Comparison of ENCODE assay signal across 9 mouse cellular contexts in genomic region chr15:77068439-77068861, GRCm38 (mm10). TPM values are rescaled to one million over a fixed set of nuclear protein-coding genes. Genes with fewer than 3 reads are reported as not detected.
DNase-seq lines count a peak whose midpoint lies in the region; ATAC-seq and TF ChIP-seq lines count a peak whose summit lies in the region.
"Had no signal": no experiment of that assay in that cellular context is flagged by ENCODE, and none has a peak within 500 bp of the region (broad histone marks: within the 10 kb centered on the region; RNA-seq: fewer than 3 reads in every experiment).

No protein-coding gene starts in this region.

- DNase-seq in midbrain, postnatal 0 days (ENCODE audit: low spot score) = peak; percentile 42
- DNase-seq in heart, adult 8-10 months (ENCODE audit: low spot score) = peak; percentile 38
- peak; percentile 64 for DNase-seq in telencephalon, adult 2 months (ENCODE audit: low read depth, low spot score)
- no peak for DNase-seq in cerebellum, adult 11 months

- no peak overlapping the region for H3K4me3 ChIP-seq in hindbrain, embryonic 13.5 days
- H3K4me3 ChIP-seq in hindbrain, embryonic 16.5 days (ENCODE audit: low read length) = no peak overlapping the region
- H3K4me3 ChIP-seq in midbrain, postnatal 0 days (ENCODE audit: low read depth, low read length) = no peak overlapping the region
- H3K4me3 ChIP-seq in midbrain, embryonic 15.5 days = no peak overlapping the region
- H3K4me3 ChIP-seq in forebrain, embryonic 12.5 days (replicated peaks) = no peak overlapping the region
- H3K4me3 ChIP-seq: midbrain, embryonic 12.5 days had no signal

- no peak for ATAC-seq in hindbrain, embryonic 13.5 days (ENCODE audit: low FRiP score)
- no peak for ATAC-seq in hindbrain, embryonic 16.5 days
- no peak for ATAC-seq in midbrain, postnatal 0 days (ENCODE audit: low FRiP score)
- no peak for ATAC-seq in midbrain, embryonic 15.5 days (replicated peaks)
- no peak for ATAC-seq in forebrain, embryonic 12.5 days (ENCODE audit: low FRiP score)

- 53% methylated on average over 3 of the region's 3 CpGs for WGBS in hindbrain, embryonic 13.5 days
- 57% methylated on average over 3 of the region's 3 CpGs for WGBS in hindbrain, embryonic 16.5 days
- 60% methylated on average over 3 of the region's 3 CpGs for WGBS in midbrain, postnatal 0 days
- WGBS in midbrain, embryonic 15.5 days = 74% methylated on average over 3 of the region's 3 CpGs
- 65% methylated on average over 3 of the region's 3 CpGs for whole genome bisulfite sequencing in forebrain, embryonic 12.5 days

- no peaks in the 10 kb centered on the region for H3K27me3 ChIP-seq in hindbrain, embryonic 13.5 days
- no peaks in the 10 kb centered on the region for H3K27me3 ChIP-seq in hindbrain, embryonic 16.5 days (replicated peaks; ENCODE audit: control insufficient read depth, insufficient read depth, low read length)
- H3K27me3 ChIP-seq in midbrain, postnatal 0 days (ENCODE audit: insufficient read depth, low read length) = no peaks in the 10 kb centered on the region
- no peaks in the 10 kb centered on the region for H3K27me3 ChIP-seq in midbrain, embryonic 15.5 days (replicated peaks)
- H3K27me3 ChIP-seq in forebrain, embryonic 12.5 days = no peaks in the 10 kb centered on the region
- H3K27me3 ChIP-seq: midbrain, embryonic 12.5 days had no signal

- H3K9ac ChIP-seq in hindbrain, embryonic 13.5 days = no peak overlapping the region
- no peak overlapping the region for H3K9ac ChIP-seq in hindbrain, embryonic 16.5 days (ENCODE audit: low read depth, low read length)
- no peak overlapping the region for H3K9ac ChIP-seq in midbrain, postnatal 0 days (replicated peaks; ENCODE audit: low read length, poor library complexity, severe bottlenecking)
- no peak overlapping the region for H3K9ac ChIP-seq in midbrain, embryonic 15.5 days
- H3K9ac ChIP-seq in forebrain, embryonic 12.5 days = no peak overlapping the region
- H3K9ac ChIP-seq: midbrain, embryonic 12.5 days had no signal

- peak; percentile 36 for TF ChIP-seq CTCF in midbrain, postnatal 0 days (IDR thresholded peaks at IDR 0.05)

- no peaks in the 10 kb centered on the region for H3K9me3 ChIP-seq in hindbrain, embryonic 13.5 days
- H3K9me3 ChIP-seq in hindbrain, embryonic 16.5 days (ENCODE audit: control insufficient read depth, low read length) = no peaks in the 10 kb centered on the region
- H3K9me3 ChIP-seq in midbrain, postnatal 0 days (ENCODE audit: low read length) = no peaks in the 10 kb centered on the region
- H3K9me3 ChIP-seq in midbrain, embryonic 15.5 days = no peaks in the 10 kb centered on the region
- H3K9me3 ChIP-seq in forebrain, embryonic 12.5 days = no peaks in the 10 kb centered on the region
- H3K9me3 ChIP-seq: midbrain, embryonic 12.5 days had no signal

- no peaks in the 10 kb centered on the region for H3K36me3 ChIP-seq in hindbrain, embryonic 13.5 days
- H3K36me3 ChIP-seq in hindbrain, embryonic 16.5 days (ENCODE audit: control insufficient read depth, insufficient read depth, low read length) = no peaks in the 10 kb centered on the region
- no peaks in the 10 kb centered on the region for H3K36me3 ChIP-seq in midbrain, postnatal 0 days (ENCODE audit: insufficient read depth, low read length)
- H3K36me3 ChIP-seq in midbrain, embryonic 15.5 days (replicated peaks) = no peaks in the 10 kb centered on the region
- H3K36me3 ChIP-seq in forebrain, embryonic 12.5 days (replicated peaks) = no peaks in the 10 kb centered on the region
- H3K36me3 ChIP-seq: midbrain, embryonic 12.5 days had no signal

- H3K4me1 ChIP-seq in hindbrain, embryonic 13.5 days (replicated peaks) = peaks cover 16% of the 10 kb centered on the region
- H3K4me1 ChIP-seq in hindbrain, embryonic 16.5 days (ENCODE audit: control insufficient read depth, insufficient read depth, low read depth, low read length) = peaks cover 12% of the 10 kb centered on the region
- peaks cover 2% of the 10 kb centered on the region; the same call in 1 of the 2 replicates for H3K4me1 ChIP-seq in midbrain, postnatal 0 days (ENCODE audit: insufficient read depth, low read length)
- H3K4me1 ChIP-seq in midbrain, embryonic 15.5 days = peaks cover 11% of the 10 kb centered on the region
- peaks cover 9% of the 10 kb centered on the region; the same call in 1 of the 2 replicates for H3K4me1 ChIP-seq in forebrain, embryonic 12.5 days

- peak overlapping the region; percentile 19 for H3K27ac ChIP-seq in hindbrain, embryonic 13.5 days
- no peak overlapping the region for H3K27ac ChIP-seq in hindbrain, embryonic 16.5 days (ENCODE audit: low read depth, low read length)
- H3K27ac ChIP-seq in midbrain, postnatal 0 days (ENCODE audit: low read depth, low read length) = no peak overlapping the region
- no peak overlapping the region for H3K27ac ChIP-seq in midbrain, embryonic 15.5 days
- no peak overlapping the region for H3K27ac ChIP-seq in forebrain, embryonic 12.5 days
- H3K27ac ChIP-seq: midbrain, embryonic 12.5 days had no signal

- H3K4me2 ChIP-seq in hindbrain, embryonic 13.5 days = no peak overlapping the region
- no peak overlapping the region for H3K4me2 ChIP-seq in hindbrain, embryonic 16.5 days (ENCODE audit: low read length)
- no peak overlapping the region for H3K4me2 ChIP-seq in midbrain, postnatal 0 days (ENCODE audit: low read depth, low read length, poor library complexity, severe bottlenecking)
- H3K4me2 ChIP-seq in midbrain, embryonic 15.5 days = no peak overlapping the region
- H3K4me2 ChIP-seq in forebrain, embryonic 12.5 days = no peak overlapping the region
- H3K4me2 ChIP-seq: midbrain, embryonic 12.5 days had no signal

RNA-seq across cellular contexts. Expression of gene Mb, which starts 18.0 kb away (rescaled TPM):
- polyA plus RNA-seq in hindbrain, embryonic 13.5 days (2015; fragmentation: Nextera tagmentation; extraction: Ambion mirVana) = 0.44 and 0.62 TPM in 2 replicates
- polyA plus RNA-seq in hindbrain, embryonic 16.5 days (2015; fragmentation: Nextera tagmentation; extraction: Ambion mirVana) = 0.71 and 0.81 TPM in 2 replicates
- 0.66 TPM in 1 of 2 replicates, not detected in the other for total RNA-seq in midbrain, postnatal 0 days (2014; rRNA removed)
- polyA plus RNA-seq in midbrain, postnatal 0 days (2015; fragmentation: Nextera tagmentation; extraction: Ambion mirVana) = 0.53 and 0.69 TPM in 2 replicates
- 0.66 TPM in 2 replicates for polyA plus RNA-seq in midbrain, embryonic 15.5 days (2015; fragmentation: Nextera tagmentation; extraction: Ambion mirVana)
- total RNA-seq in heart, adult 8-10 months (2022) = over 10,000 TPM; 20,391 to 21,800 (median 21,272) TPM
- not detected in 2 replicates for polyA plus RNA-seq in forebrain, embryonic 12.5 days (2016; fragmentation: Nextera tagmentation; extraction: Ambion mirVana)
- polyA plus RNA-seq: midbrain, embryonic 12.5 days had no signal

RNA-seq across cellular contexts. Expression of gene Apol6, which starts 23.9 kb away (rescaled TPM):
- polyA plus RNA-seq in hindbrain, embryonic 13.5 days (2015; fragmentation: Nextera tagmentation; extraction: Ambion mirVana) = not detected in 2 replicates
- not detected in 2 replicates for polyA plus RNA-seq in hindbrain, embryonic 16.5 days (2015; fragmentation: Nextera tagmentation; extraction: Ambion mirVana)
- 0.14 and 0.16 TPM in 2 replicates for total RNA-seq in midbrain, postnatal 0 days (2014; rRNA removed)
- 0.15 and 0.16 TPM in 2 replicates for polyA plus RNA-seq in midbrain, postnatal 0 days (2015; fragmentation: Nextera tagmentation; extraction: Ambion mirVana)
- 0.06 and 0.22 TPM in 2 replicates for polyA plus RNA-seq in midbrain, embryonic 15.5 days (2015; fragmentation: Nextera tagmentation; extraction: Ambion mirVana)
- 1 to 10 TPM in 2 of 4 experiments, under 1 TPM in 2; 0.49 to 1.5 (median 1.0) TPM for total RNA-seq in heart, adult 8-10 months (2022)
- polyA plus RNA-seq in forebrain, embryonic 12.5 days (2016; fragmentation: Nextera tagmentation; extraction: Ambion mirVana) = not detected in 2 replicates
- polyA plus RNA-seq: midbrain, embryonic 12.5 days had no signal
